Mouse (Mus musculus) midbrain, embryonic 12.5 days (tissue): ENCODE results near the gene Pnmal2. TPM values are rescaled to one million over a fixed set of nuclear protein-coding genes. Genes with fewer than 3 reads are reported as not detected.
A peak's percentile ranks its signal among the peaks of the same experiment; 100 is the strongest.

Experiments used
- ATAC-seq: fragments of 200-750 bp; cut with Nextera tagmentation; 2 replicates; pipeline ENCODE4 v1.8.0; 2017; ENCODE audit warnings: low read depth, moderate TSS enrichment, moderate library complexity; ENCODE audit not compliant: low FRiP score
- H3K27ac ChIP-seq: fragments of 300-500 bp; sonication (generic); replicated peaks from 2 replicates; pipeline ENCODE4 v1.5.1; 2016; ENCODE audit warnings: mild to moderate bottlenecking
- H3K27me3 ChIP-seq: fragments of 300-500 bp; sonication (generic); 2 replicates; pipeline ENCODE4 v1.6.1; 2016; ENCODE audit warnings: mild to moderate bottlenecking
- H3K36me3 ChIP-seq: fragments of 300-500 bp; sonication (generic); 2 replicates; pipeline ENCODE4 v1.6.1; 2016
- H3K4me1 ChIP-seq: fragments of 300-500 bp; sonication (generic); 2 replicates; pipeline ENCODE4 v1.6.1; 2016
- H3K4me2 ChIP-seq: fragments of 300-500 bp; sonication (generic); replicated peaks from 2 replicates; pipeline ENCODE4 v1.6.1; 2016; ENCODE audit warnings: mild to moderate bottlenecking, moderate library complexity
- H3K4me3 ChIP-seq: fragments of 300-500 bp; sonication (generic); 2 replicates; pipeline ENCODE4 v1.5.1; 2016; ENCODE audit warnings: mild to moderate bottlenecking
- H3K9ac ChIP-seq: fragments of 300-500 bp; sonication (generic); replicated peaks from 2 replicates; pipeline ENCODE4 v1.6.1; 2016; ENCODE audit warnings: mild to moderate bottlenecking, moderate library complexity
- H3K9me3 ChIP-seq: fragments of 300-500 bp; sonication (generic); 2 replicates; pipeline ENCODE4 v1.6.1; 2016; ENCODE audit warnings: mild to moderate bottlenecking
- WGBS: fragments of 180-500 bp; shearing (Covaris S2); methylation state at CpG from one replicate; pipeline ENCODE4 v1.1.7; 2016; 5-methylcytosine and 5-hydroxymethylcytosine counted together
- polyA plus RNA-seq: library from polyadenylated mRNA; unstranded; fragments of >200 nt; fragmentation: Nextera tagmentation; extraction: Ambion mirVana; gene quantifications from 2 replicates; pipeline ENCODE4 v1.2.1, GENCODE M21; 2016

Gene Pnmal2
- polyA plus RNA-seq, 1 experiment from 2014 or later, result 49.3 TPM

DNA sequence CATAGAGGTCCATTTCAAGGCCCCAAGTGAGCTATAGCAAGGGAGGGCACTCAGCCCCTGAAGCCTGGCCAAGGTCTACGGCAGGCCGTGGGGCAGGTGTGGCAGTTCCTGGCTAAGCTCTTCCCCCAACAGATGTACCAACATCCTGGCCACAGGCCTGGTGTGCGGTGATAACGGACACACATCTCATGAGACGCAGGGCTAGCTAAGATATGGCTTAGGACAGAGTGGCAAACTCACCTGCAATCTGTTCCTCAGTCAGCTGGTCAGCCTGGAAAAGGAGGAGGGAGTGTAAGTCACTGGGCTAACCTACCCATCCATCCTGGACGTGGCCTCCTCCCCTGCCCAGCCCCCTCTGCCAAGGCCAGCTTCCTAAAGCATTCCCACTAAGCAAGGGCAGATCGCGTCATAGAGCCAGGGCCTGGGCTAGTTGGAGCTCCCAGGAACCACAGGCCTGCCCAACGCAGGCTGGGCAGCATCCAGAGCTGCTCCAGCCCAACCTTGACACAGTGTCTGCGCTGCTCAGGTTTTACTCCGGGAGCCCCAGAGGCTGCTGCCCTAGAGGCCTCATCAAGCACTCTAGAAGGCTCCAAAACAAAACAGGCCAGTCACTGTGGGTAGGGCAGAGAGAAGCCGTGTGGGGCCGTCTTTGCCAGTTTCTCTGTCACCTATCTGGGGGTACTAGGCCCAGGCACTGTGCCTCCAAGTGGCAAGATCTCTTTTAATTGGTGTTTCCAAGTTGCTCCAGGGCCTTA is 24.9 kb upstream of the Pnmal2 start:
- Histone ChIP-seq H3K27ac (0 out of 2 replicates have a peak overlapping the region, but pooled peaks have one; percentile 7), H3K4me3 (0 out of 2 replicates have a peak overlapping the region, but pooled peaks have one; percentile 13), H3K4me2 (peak overlapping the region; percentile 83), H3K36me3 (peaks cover 55% of the 10 kb centered on the region), H3K4me1 (peaks cover 43% of the 10 kb centered on the region), H3K27me3 (no peaks in the 10 kb centered on the region), H3K9me3 (no peaks in the 10 kb centered on the region), H3K9ac (no peak overlapping the region; the same call in 1 of the 2 replicates)
- ATAC-seq, result no peak
- 91% methylated on average over 13 of the region's 13 CpGs for WGBS

DNA sequence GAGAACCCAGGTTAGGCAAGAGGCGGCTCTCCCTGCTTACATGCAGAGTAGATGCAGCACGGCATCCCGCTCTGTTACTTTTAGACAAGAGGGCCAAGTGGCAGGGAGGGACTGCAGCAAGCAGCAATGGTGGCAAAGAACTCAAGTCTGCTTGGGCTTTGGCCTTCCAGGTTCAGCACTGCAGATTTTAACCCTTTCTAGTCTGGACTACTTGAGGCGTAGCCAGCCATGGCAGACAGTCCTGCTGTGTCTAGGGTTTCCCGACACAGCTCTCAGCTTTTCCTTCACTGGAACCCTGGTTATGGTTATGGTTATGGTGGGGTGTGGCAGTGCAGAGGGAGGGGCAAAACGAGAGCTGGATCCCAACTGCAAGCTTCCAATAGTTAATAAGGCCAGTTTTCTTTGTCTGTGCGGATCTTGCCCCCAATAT is 24.3 kb upstream of the Pnmal2 start:
- Histone ChIP-seq H3K9me3 (no peaks in the 10 kb centered on the region), H3K36me3 (peaks cover 49% of the 10 kb centered on the region), H3K9ac (no peak overlapping the region), H3K4me1 (peaks cover 43% of the 10 kb centered on the region), H3K4me2 (peak overlapping the region; percentile 83), H3K27ac (0 out of 2 replicates have a peak overlapping the region, but pooled peaks have one; percentile 7), H3K27me3 (no peaks in the 10 kb centered on the region), H3K4me3 (0 out of 2 replicates have a peak overlapping the region, but pooled peaks have one; percentile 13)
- WGBS, result 85% methylated on average over 7 of the region's 7 CpGs
- ATAC-seq, result no peak

DNA sequence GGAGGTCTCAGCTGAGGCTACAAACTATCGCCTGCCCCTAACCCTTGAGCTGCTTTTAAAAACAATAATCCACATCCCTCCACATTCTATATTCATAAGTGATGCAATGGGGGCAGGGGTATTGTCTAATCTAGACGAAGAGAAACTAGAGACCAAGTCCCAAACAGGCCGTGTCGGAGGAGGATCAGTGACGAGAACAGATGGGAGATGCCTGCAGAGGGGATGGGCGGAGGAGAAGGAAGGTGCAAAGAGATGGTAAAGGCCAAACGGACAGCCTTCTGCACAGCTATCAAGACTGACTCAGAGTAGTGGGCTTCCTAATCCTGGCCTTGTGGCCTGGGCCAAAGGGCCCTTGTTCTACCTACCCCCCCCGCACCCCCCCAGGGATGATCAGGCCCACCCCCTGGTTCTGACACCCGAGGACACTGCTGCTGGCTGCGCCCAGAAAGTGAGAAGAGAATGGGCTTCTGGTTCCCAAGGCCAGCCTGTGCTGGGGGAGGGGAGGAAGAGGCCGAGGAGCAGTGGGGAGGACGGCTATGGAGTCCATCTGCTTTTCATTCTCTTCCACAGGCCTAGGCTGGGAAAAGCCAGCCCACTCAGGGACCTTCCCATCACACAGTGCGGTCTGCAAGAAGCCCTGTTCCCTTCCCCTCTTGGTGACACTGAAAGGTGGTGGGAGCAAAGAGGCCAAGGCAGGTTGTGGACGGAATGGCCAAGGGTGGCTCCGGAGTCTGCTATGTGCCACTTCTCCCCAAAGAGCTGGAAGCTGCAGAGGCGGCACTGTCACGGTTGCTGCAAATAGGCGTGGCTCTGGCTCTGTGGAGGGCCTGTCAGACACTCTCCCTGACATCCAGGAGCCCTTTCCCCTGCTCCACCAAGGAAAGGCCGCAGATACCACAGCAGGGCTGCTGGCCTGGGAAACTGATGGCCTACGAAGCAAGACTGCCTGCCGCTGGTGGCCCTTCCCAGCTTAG is 23.4 kb upstream of the Pnmal2 start:
- no peaks in the 10 kb centered on the region for H3K27me3 ChIP-seq
- ATAC-seq, result no peak
- WGBS, result 49% methylated on average over 21 of the region's 21 CpGs
- H3K4me3 ChIP-seq, result peak overlapping the region; percentile 90
- peak overlapping the region; percentile 94 for H3K27ac ChIP-seq
- peak overlapping the region; percentile 83 for H3K4me2 ChIP-seq
- peaks cover 43% of the 10 kb centered on the region for H3K4me1 ChIP-seq
- peaks cover 41% of the 10 kb centered on the region for H3K36me3 ChIP-seq
- no peaks in the 10 kb centered on the region for H3K9me3 ChIP-seq
- peak overlapping the region; percentile 99 for H3K9ac ChIP-seq

DNA sequence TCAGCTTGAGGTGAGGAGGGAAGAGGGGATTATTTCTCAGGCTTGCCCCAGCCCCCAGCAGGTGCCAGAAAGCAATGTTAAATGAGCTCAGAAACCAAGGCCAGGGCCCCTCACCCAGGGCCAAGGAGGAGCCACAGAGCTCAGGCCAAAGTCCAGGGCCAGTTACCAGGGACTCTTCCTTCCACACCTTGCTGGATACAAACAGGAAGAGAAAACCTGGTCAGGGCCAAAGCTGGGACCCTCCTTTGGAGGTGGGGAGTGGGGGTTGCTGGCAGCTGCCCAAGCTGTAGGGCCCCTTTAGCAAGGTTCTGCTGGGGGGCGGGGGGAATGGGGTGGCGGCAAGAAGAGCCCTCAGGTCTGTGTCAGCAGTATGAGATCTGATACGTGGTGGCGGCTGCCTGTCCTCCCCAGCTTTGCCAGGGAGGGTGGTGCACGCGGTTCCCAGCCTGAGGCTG is 22.6 kb upstream of the Pnmal2 start:
- no peaks in the 10 kb centered on the region for H3K27me3 ChIP-seq
- ATAC-seq, result no peak
- whole genome bisulfite sequencing, result 52% methylated on average over 6 of the region's 6 CpGs
- peak overlapping the region; percentile 94 for H3K27ac ChIP-seq
- peak overlapping the region; percentile 83 for H3K4me2 ChIP-seq
- H3K9ac ChIP-seq, result peak overlapping the region; percentile 99
- H3K9me3 ChIP-seq, result no peaks in the 10 kb centered on the region
- H3K4me1 ChIP-seq, result peaks cover 43% of the 10 kb centered on the region
- H3K36me3 ChIP-seq, result peaks cover 33% of the 10 kb centered on the region
- H3K4me3 ChIP-seq, result peak overlapping the region; percentile 90

DNA sequence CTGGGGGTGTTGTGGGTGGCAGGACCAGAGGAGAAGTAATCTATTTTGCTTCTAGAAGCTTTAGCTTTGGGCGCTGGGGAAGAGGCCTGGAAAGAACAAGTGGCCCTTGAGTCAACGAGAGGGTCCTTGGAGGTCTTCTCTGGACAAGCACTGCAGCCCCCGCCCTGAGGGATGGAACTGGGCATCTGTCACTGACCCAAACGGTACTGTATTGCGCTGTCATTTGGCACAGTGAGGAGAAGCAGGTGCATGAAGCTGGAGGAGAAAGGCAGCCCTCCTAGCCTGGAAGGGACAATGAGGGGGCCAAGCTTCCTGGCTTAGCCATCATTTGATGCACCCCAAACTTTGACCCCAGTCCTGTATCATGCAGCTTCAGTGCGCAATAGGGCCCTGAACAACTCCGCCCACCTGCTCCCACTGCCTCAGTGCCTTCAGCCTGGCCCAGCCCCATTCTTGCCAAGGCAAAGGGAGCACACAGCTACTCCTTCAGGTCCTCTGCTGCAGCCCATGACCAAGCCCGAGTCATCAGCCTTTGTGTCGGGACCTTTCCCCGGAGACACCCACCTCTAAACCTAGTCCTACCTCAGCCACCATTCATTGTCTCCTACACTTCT is 22.0 kb upstream of the Pnmal2 start:
- no peak for ATAC-seq
- Histone ChIP-seq H3K4me2 (peak overlapping the region; percentile 83), H3K36me3 (peaks cover 27% of the 10 kb centered on the region), H3K9ac (peak overlapping the region; percentile 99), H3K27ac (peak overlapping the region; percentile 94), H3K27me3 (no peaks in the 10 kb centered on the region), H3K9me3 (no peaks in the 10 kb centered on the region), H3K4me3 (peak overlapping the region; percentile 90), H3K4me1 (peaks cover 43% of the 10 kb centered on the region)
- 46% methylated on average over 10 of the region's 10 CpGs for WGBS

DNA sequence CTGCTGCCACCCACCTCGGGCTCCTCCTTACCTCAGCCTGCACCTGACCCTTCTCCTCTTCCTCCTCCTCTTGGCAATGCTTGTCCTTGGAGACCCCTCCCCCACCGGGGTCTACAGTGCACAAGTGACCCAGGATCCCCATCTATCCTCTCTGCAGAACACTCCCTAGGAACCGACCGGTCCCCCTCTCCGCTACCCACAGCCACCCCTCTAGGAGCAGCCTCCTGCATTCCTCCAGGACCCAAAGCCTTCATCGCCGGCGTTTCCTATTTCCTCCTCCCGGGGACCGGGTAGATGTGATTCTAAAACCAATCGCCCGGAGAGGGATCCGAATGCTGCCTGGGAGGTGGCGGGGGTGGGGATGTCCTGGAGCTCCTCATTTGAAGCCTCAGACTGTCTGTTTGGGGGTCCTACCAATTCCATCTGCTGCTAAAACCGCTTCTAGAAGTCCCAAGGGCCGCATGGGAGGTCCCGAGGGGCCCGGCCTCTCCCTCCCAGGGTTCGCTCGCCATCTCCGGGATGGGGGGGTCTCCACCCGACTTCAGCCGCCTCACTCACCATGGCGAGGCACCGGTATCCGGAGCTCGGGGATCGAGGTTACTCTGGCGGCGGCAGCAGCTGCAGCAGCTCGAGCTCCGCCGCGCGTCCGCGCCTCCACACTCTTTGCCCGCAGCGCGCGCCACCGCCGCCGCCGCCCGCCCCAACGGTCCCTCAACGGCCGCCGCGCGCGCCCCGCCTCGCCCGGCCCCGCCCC is 21.0 kb upstream of the Pnmal2 start:
- Histone ChIP-seq H3K4me2 (peak overlapping the region; percentile 83), H3K4me3 (peak overlapping the region; percentile 90), H3K9ac (peak overlapping the region; percentile 99), H3K36me3 (peaks cover 17% of the 10 kb centered on the region), H3K27me3 (no peaks in the 10 kb centered on the region), H3K9me3 (no peaks in the 10 kb centered on the region), H3K4me1 (peaks cover 42% of the 10 kb centered on the region), H3K27ac (peak overlapping the region; percentile 94)
- under 1% methylated on average over 29 of the region's 57 CpGs for WGBS
- ATAC-seq, result peak; percentile 8; the same call in 1 of the 2 replicates

DNA sequence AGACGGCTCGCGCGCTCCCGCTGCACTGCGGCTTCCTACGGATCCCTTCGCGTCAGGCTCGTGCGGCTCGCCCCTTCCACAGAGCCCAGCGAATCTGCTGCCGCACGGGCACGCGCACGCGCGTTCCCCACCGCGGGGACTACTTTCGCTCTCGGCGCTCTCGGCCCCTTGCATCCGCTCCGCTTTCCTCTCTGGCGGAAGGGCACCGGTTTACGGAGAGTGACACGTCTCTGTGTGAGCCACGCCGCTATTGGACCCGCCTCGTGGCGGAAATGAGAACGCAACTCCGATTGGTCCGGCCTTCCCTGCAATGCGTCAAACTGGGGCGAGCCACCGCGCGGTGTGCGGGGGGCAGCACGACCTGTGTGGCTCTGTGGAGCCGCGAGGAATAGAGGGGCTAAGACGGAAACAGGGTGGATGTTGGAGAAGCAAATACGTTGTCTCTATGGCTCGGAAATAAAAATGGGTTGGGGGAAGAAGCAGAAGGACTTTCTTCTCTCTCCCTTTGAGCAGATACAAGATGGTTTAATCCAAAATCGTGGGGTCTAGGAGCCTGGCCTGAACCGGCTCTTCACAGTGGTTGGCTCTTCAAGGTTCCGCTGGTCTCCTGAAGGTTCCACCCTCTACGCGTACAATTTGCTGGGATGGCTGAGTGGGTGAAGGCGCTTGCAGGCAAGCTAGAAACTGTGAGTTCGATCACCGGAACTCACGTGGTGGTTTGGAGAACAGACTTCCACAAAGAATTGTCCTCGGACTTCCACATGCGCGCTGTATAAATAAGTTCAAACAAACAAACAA is 20.2 kb upstream of the Pnmal2 start, which contains the start of gene Calm3:
TSS of gene Calm3 (minus strand) at position 78 of the 798 bp plus-strand sequence.
- no peaks in the 10 kb centered on the region for H3K9me3 ChIP-seq
- peak within 1 kb of the TSS; percentile 99 for H3K9ac ChIP-seq
- H3K4me3 ChIP-seq, result peak within 1 kb of the TSS; percentile 90
- no peaks in the 10 kb centered on the region for H3K27me3 ChIP-seq
- peaks cover 9% of the 10 kb centered on the region for H3K36me3 ChIP-seq
- 3% methylated on average over 63 of the region's 64 CpGs for WGBS
- peak within 1 kb of the TSS; percentile 94 for H3K27ac ChIP-seq
- H3K4me2 ChIP-seq, result peak within 1 kb of the TSS; percentile 83
- peak; percentile 90 for ATAC-seq
- peaks cover 35% of the 10 kb centered on the region for H3K4me1 ChIP-seq

DNA sequence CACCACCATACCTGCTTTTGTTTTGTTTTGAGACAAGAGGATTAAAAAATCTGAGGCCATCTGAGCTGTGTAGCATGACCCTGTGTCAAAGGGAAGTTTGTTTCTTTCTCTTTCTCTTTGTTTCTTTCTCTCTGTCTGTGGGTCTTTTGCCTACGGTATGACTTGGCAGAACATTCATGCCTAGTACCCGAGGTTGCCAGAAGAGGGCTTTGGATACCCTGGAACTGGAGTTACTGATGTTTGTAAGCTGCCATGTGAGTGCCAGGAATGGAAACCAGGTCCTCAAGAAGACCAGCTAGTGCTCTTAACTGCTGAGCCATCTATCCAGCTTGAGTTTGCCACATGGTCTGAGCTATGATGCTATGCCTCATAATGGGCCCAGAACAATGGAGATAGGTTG is 16.1 kb upstream of the Pnmal2 start:
- H3K36me3 ChIP-seq, result no peaks in the 10 kb centered on the region
- H3K27ac ChIP-seq, result no peak overlapping the region
- no peak for ATAC-seq
- H3K9me3 ChIP-seq, result no peaks in the 10 kb centered on the region
- WGBS, result 49% methylated on average over 2 of the region's 2 CpGs
- no peak overlapping the region for H3K4me2 ChIP-seq
- H3K9ac ChIP-seq, result no peak overlapping the region
- no peak overlapping the region for H3K4me3 ChIP-seq
- H3K4me1 ChIP-seq, result peaks cover 12% of the 10 kb centered on the region
- no peaks in the 10 kb centered on the region for H3K27me3 ChIP-seq

DNA sequence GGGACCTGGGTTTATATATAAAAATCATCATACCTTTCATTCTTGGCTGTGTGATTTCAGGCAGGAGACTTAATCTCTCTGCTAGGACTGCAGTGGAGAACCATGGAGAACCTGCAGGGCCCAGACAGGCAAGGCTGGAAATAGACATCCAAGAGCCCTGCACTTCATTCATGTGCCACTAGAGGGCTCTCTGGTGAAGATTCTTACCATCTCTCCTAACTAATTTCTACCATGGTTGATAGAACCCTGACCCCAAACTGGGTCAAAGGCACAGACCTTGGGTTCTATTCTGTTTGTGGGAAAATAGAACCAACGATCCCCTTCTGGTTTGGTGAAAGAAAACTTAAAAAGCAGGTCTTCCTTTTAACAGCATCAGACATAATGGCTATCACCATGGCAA is 13.6 kb upstream of the Pnmal2 start:
- H3K36me3 ChIP-seq, result no peaks in the 10 kb centered on the region
- H3K27me3 ChIP-seq, result no peaks in the 10 kb centered on the region
- H3K4me3 ChIP-seq, result no peak overlapping the region
- H3K27ac ChIP-seq, result no peak overlapping the region
- 3% methylated on average over 1 of the region's 1 CpGs for WGBS
- no peak overlapping the region for H3K9ac ChIP-seq
- H3K9me3 ChIP-seq, result no peaks in the 10 kb centered on the region
- ATAC-seq, result no peak
- H3K4me2 ChIP-seq, result no peak overlapping the region
- peaks cover 16% of the 10 kb centered on the region for H3K4me1 ChIP-seq

DNA sequence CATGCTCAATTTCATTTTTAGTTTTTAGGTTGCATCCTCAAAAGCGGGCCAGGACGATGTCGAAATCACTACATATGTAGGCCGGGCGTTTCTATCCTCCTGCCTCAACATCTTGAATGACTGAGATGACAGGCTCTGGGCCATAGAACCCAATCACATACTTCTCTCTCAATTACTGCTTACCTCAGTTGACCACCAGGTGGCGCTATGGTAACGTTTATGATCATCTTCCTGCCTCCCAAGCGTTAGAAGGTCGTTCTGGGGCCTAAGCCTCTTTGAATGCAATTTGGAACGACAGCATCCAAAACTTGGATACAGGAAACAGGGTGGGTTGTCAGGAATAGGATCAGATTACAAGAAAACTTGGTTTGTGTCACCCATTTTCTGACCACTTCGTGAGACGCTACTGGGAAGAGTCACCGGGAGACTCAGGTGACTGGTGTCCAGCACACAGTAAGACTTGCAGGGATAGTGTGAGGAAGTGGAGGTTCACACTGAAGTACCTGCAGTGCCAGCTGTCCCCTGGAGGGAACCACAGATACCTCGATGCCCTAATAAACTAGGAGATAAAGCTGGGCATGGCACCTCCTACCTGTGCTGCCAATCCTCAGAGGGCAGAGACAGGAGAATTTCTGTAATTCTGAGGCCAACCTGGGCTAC is 12.4 kb upstream of the Pnmal2 start:
- no peaks in the 10 kb centered on the region for H3K27me3 ChIP-seq
- no peak overlapping the region for H3K4me2 ChIP-seq
- no peak overlapping the region for H3K9ac ChIP-seq
- WGBS, result 19% methylated on average over 14 of the region's 14 CpGs
- ATAC-seq, result peak; percentile 64
- H3K27ac ChIP-seq, result no peak overlapping the region
- H3K4me1 ChIP-seq, result peaks cover 16% of the 10 kb centered on the region
- no peaks in the 10 kb centered on the region for H3K36me3 ChIP-seq
- H3K4me3 ChIP-seq, result no peak overlapping the region
- H3K9me3 ChIP-seq, result no peaks in the 10 kb centered on the region
